Mouse (Mus musculus): ENCODE measurements at regions not wholly inside any gene's neighbourhood (a gene's known extent, or its start where the extent isn't known, plus 50 kb on each side); places are given as distances from the start of the nearest gene placed in this dataset.

GRCm38 (mm10) chr16:87234199-87234598 lies 119.8 kb upstream of the N6amt1 start:
- no peak overlapping the region for H3K27ac ChIP-seq (replicated peaks in 1 of 2; ENCODE audit: control insufficient read depth in 1 of 2, insufficient read depth in 1 of 2, low read depth in 2 of 2, low read length in 2 of 2)
- no peak overlapping the region for H3K4me2 ChIP-seq (ENCODE audit: low read length)
- 47% methylated on average over 4 of the region's 4 CpGs for WGBS

GRCm38 (mm10) chr16:87225595-87225994 lies 128.4 kb upstream of the N6amt1 start:
- ATAC-seq (ENCODE audit: insufficient number of reproducible peaks, insufficient read depth, low FRiP score, low read depth), result no peak
- H3K4me2 ChIP-seq (ENCODE audit: low read length), result no peak overlapping the region
- no peaks in the 10 kb centered on the region for H3K27me3 ChIP-seq (ENCODE audit: control insufficient read depth, insufficient read depth, low read length)
- no peak overlapping the region for H3K27ac ChIP-seq (replicated peaks in 1 of 2; ENCODE audit: control insufficient read depth in 1 of 2, insufficient read depth in 1 of 2, low read depth in 2 of 2, low read length in 2 of 2)
- WGBS, result 83% methylated on average over 10 of the region's 10 CpGs
- H3K9me3 ChIP-seq (ENCODE audit: control insufficient read depth, low read length), result no peaks in the 10 kb centered on the region
- H3K36me3 ChIP-seq (ENCODE audit: control insufficient read depth, insufficient read depth, low read length), result no peaks in the 10 kb centered on the region
- H3K4me3 ChIP-seq (ENCODE audit: control insufficient read depth in 1 of 2, insufficient read depth in 1 of 2, low read depth in 1 of 2, low read length in 2 of 2), result no peak overlapping the region
- no peak overlapping the region for H3K9ac ChIP-seq (ENCODE audit: low read length)
- peaks cover 3 to 5% of the 10 kb centered on the region in 2 experiments; a peak in 3 of 4 replicates for H3K4me1 ChIP-seq (ENCODE audit: control insufficient read depth in 2 of 2, insufficient read depth in 2 of 2, low read length in 2 of 2)

More at GRCm38 (mm10) chr16:87234199-87234598, 119.8 kb upstream of the N6amt1 start:
- Histone ChIP-seq H3K27me3 (ENCODE audit: control insufficient read depth, insufficient read depth, low read length) (no peaks in the 10 kb centered on the region), H3K4me3 (ENCODE audit: control insufficient read depth in 1 of 2, insufficient read depth in 1 of 2, low read depth in 1 of 2, low read length in 2 of 2) (no peak overlapping the region), H3K9ac (ENCODE audit: low read length) (no peak overlapping the region), H3K36me3 (ENCODE audit: control insufficient read depth, insufficient read depth, low read length) (no peaks in the 10 kb centered on the region), H3K9me3 (ENCODE audit: control insufficient read depth, low read length) (0 out of 2 replicates have a peak, but pooled peaks cover 6% of the 10 kb centered on the region), H3K4me1 (ENCODE audit: control insufficient read depth in 2 of 2, insufficient read depth in 2 of 2, low read length in 2 of 2) (peaks cover 3 to 7% of the 10 kb centered on the region in 2 experiments; a peak in 3 of 4 replicates)
- ATAC-seq (ENCODE audit: insufficient number of reproducible peaks, insufficient read depth, low FRiP score, low read depth), result no peak

- no peaks in the 10 kb centered on the region for H3K27me3 ChIP-seq (ENCODE audit: control insufficient read depth, insufficient read depth, low read length)
- no peaks in the 10 kb centered on the region for H3K36me3 ChIP-seq (ENCODE audit: control insufficient read depth, insufficient read depth, low read length)
- H3K4me1 ChIP-seq (ENCODE audit: control insufficient read depth in 2 of 2, insufficient read depth in 2 of 2, low read length in 2 of 2), result peaks cover 5 to 8% of the 10 kb centered on the region in 2 experiments
- H3K4me2 ChIP-seq (ENCODE audit: low read length), result no peak overlapping the region
- 79% methylated on average over 8 of the region's 8 CpGs for WGBS
- ATAC-seq (ENCODE audit: insufficient number of reproducible peaks, insufficient read depth, low FRiP score, low read depth), result no peak
- no peak overlapping the region for H3K4me3 ChIP-seq (ENCODE audit: control insufficient read depth in 1 of 2, insufficient read depth in 1 of 2, low read depth in 1 of 2, low read length in 2 of 2)
- no peak overlapping the region for H3K9ac ChIP-seq (ENCODE audit: low read length)
- no peaks in the 10 kb centered on the region for H3K9me3 ChIP-seq (ENCODE audit: control insufficient read depth, low read length)
- no peak overlapping the region for H3K27ac ChIP-seq (replicated peaks in 1 of 2; ENCODE audit: control insufficient read depth in 1 of 2, insufficient read depth in 1 of 2, low read depth in 2 of 2, low read length in 2 of 2)
Measured at GRCm38 (mm10) chr16:87225085-87225484, 128.9 kb upstream of the N6amt1 start.

- H3K27me3 ChIP-seq (ENCODE audit: control insufficient read depth, insufficient read depth, low read length), result no peaks in the 10 kb centered on the region
- H3K9ac ChIP-seq (ENCODE audit: low read length), result no peak overlapping the region
- 32% methylated on average over 7 of the region's 7 CpGs for WGBS
- no peaks in the 10 kb centered on the region for H3K9me3 ChIP-seq (ENCODE audit: control insufficient read depth, low read length)
- peaks cover 5 to 11% of the 10 kb centered on the region in 2 experiments for H3K4me1 ChIP-seq (ENCODE audit: control insufficient read depth in 2 of 2, insufficient read depth in 2 of 2, low read length in 2 of 2)
- H3K4me3 ChIP-seq (ENCODE audit: control insufficient read depth in 1 of 2, insufficient read depth in 1 of 2, low read depth in 1 of 2, low read length in 2 of 2), result no peak overlapping the region
- no peaks in the 10 kb centered on the region for H3K36me3 ChIP-seq (ENCODE audit: control insufficient read depth, insufficient read depth, low read length)
- ATAC-seq (ENCODE audit: insufficient number of reproducible peaks, insufficient read depth, low FRiP score, low read depth), result no peak
- peak overlapping the region; percentile 7; the same call in 1 of the 2 replicates for H3K4me2 ChIP-seq (ENCODE audit: low read length)
- no peak overlapping the region for H3K27ac ChIP-seq (replicated peaks in 1 of 2; ENCODE audit: control insufficient read depth in 1 of 2, insufficient read depth in 1 of 2, low read depth in 2 of 2, low read length in 2 of 2)
Measured at GRCm38 (mm10) chr16:87224024-87224423, 130.0 kb upstream of the N6amt1 start.

- ATAC-seq (ENCODE audit: insufficient number of reproducible peaks, insufficient read depth, low FRiP score, low read depth), result no peak
Measured at GRCm38 (mm10) chr16:87220611-87221010, 133.4 kb upstream of the N6amt1 start.

GRCm38 (mm10) chr16:87220201-87220600 lies 133.8 kb upstream of the N6amt1 start:
- Histone ChIP-seq H3K27me3 (ENCODE audit: control insufficient read depth, insufficient read depth, low read length) (no peaks in the 10 kb centered on the region), H3K9ac (ENCODE audit: low read length) (no peak overlapping the region), H3K27ac (replicated peaks in 1 of 2; ENCODE audit: control insufficient read depth in 1 of 2, insufficient read depth in 1 of 2, low read depth in 2 of 2, low read length in 2 of 2) (no peak overlapping the region), H3K9me3 (ENCODE audit: control insufficient read depth, low read length) (no peaks in the 10 kb centered on the region), H3K36me3 (ENCODE audit: control insufficient read depth, insufficient read depth, low read length) (no peaks in the 10 kb centered on the region), H3K4me2 (ENCODE audit: low read length) (no peak overlapping the region), H3K4me3 (ENCODE audit: control insufficient read depth in 1 of 2, insufficient read depth in 1 of 2, low read depth in 1 of 2, low read length in 2 of 2) (no peak overlapping the region), H3K4me1 (ENCODE audit: control insufficient read depth in 2 of 2, insufficient read depth in 2 of 2, low read length in 2 of 2) (peaks cover 5 to 11% of the 10 kb centered on the region in 2 experiments)
- 18% methylated on average over 4 of the region's 4 CpGs for WGBS
- no peak for ATAC-seq (ENCODE audit: insufficient number of reproducible peaks, insufficient read depth, low FRiP score, low read depth)

More at GRCm38 (mm10) chr16:87220611-87221010, 133.4 kb upstream of the N6amt1 start:
- no peak overlapping the region for H3K27ac ChIP-seq (replicated peaks in 1 of 2; ENCODE audit: control insufficient read depth in 1 of 2, insufficient read depth in 1 of 2, low read depth in 2 of 2, low read length in 2 of 2)
- 75% methylated on average over 5 of the region's 5 CpGs for WGBS
- H3K4me2 ChIP-seq (ENCODE audit: low read length), result no peak overlapping the region
- H3K9me3 ChIP-seq (ENCODE audit: control insufficient read depth, low read length), result no peaks in the 10 kb centered on the region
- no peak overlapping the region for H3K9ac ChIP-seq (ENCODE audit: low read length)
- H3K36me3 ChIP-seq (ENCODE audit: control insufficient read depth, insufficient read depth, low read length), result no peaks in the 10 kb centered on the region
- H3K27me3 ChIP-seq (ENCODE audit: control insufficient read depth, insufficient read depth, low read length), result no peaks in the 10 kb centered on the region
- H3K4me3 ChIP-seq (ENCODE audit: control insufficient read depth in 1 of 2, insufficient read depth in 1 of 2, low read depth in 1 of 2, low read length in 2 of 2), result no peak overlapping the region
- H3K4me1 ChIP-seq (ENCODE audit: control insufficient read depth in 2 of 2, insufficient read depth in 2 of 2, low read length in 2 of 2), result peaks cover 5 to 11% of the 10 kb centered on the region in 2 experiments

- H3K9me3 ChIP-seq (ENCODE audit: control insufficient read depth, low read length), result 0 out of 2 replicates have a peak, but pooled peaks cover 2% of the 10 kb centered on the region
- H3K27ac ChIP-seq (replicated peaks in 1 of 2; ENCODE audit: control insufficient read depth in 1 of 2, insufficient read depth in 1 of 2, low read depth in 2 of 2, low read length in 2 of 2), result no peak overlapping the region
- 43% methylated on average over 1 of the region's 1 CpGs for WGBS
- H3K9ac ChIP-seq (ENCODE audit: low read length), result no peak overlapping the region
- H3K4me2 ChIP-seq (ENCODE audit: low read length), result no peak overlapping the region
- H3K36me3 ChIP-seq (ENCODE audit: control insufficient read depth, insufficient read depth, low read length), result no peaks in the 10 kb centered on the region
- ATAC-seq (ENCODE audit: insufficient number of reproducible peaks, insufficient read depth, low FRiP score, low read depth), result no peak
- no peaks in the 10 kb centered on the region for H3K27me3 ChIP-seq (ENCODE audit: control insufficient read depth, insufficient read depth, low read length)
- no peaks in the 10 kb centered on the region for H3K4me1 ChIP-seq (ENCODE audit: control insufficient read depth in 2 of 2, insufficient read depth in 2 of 2, low read length in 2 of 2)
- no peak overlapping the region for H3K4me3 ChIP-seq (ENCODE audit: control insufficient read depth in 1 of 2, insufficient read depth in 1 of 2, low read depth in 1 of 2, low read length in 2 of 2)
Measured at GRCm38 (mm10) chr16:87207875-87208274, 146.1 kb upstream of the N6amt1 start.

GRCm38 (mm10) chr16:87190471-87190870 lies 163.5 kb upstream of the N6amt1 start:
- Histone ChIP-seq H3K36me3 (ENCODE audit: control insufficient read depth, insufficient read depth, low read length) (no peaks in the 10 kb centered on the region), H3K4me3 (ENCODE audit: control insufficient read depth in 1 of 2, insufficient read depth in 1 of 2, low read depth in 1 of 2, low read length in 2 of 2) (no peak overlapping the region), H3K4me1 (ENCODE audit: control insufficient read depth in 2 of 2, insufficient read depth in 2 of 2, low read length in 2 of 2) (no peaks in the 10 kb centered on the region), H3K9ac (ENCODE audit: low read length) (no peak overlapping the region), H3K4me2 (ENCODE audit: low read length) (no peak overlapping the region), H3K9me3 (ENCODE audit: control insufficient read depth, low read length) (no peaks in the 10 kb centered on the region), H3K27ac (replicated peaks in 1 of 2; ENCODE audit: control insufficient read depth in 1 of 2, insufficient read depth in 1 of 2, low read depth in 2 of 2, low read length in 2 of 2) (no peak overlapping the region), H3K27me3 (ENCODE audit: control insufficient read depth, insufficient read depth, low read length) (no peaks in the 10 kb centered on the region)
- 82% methylated on average over 4 of the region's 4 CpGs for WGBS
- ATAC-seq (ENCODE audit: insufficient number of reproducible peaks, insufficient read depth, low FRiP score, low read depth), result no peak
